Mouse (Mus musculus) megakaryocyte, embryonic 14.5 days (primary cell): ENCODE data around the gene Upf2.

Experiments used
- FLI1 ChIP-seq: IDR thresholded peaks from 2 replicates; pipeline ENCODE4 v1.6.1; 2012; ENCODE audit warnings: low read length, inconsistent platforms, mixed read lengths
- GATA1 ChIP-seq: IDR thresholded peaks from 3 replicates; pipeline ENCODE4 v1.6.1; 2012; ENCODE audit warnings: mixed read lengths, low read length, inconsistent platforms, borderline replicate concordance

DNA sequence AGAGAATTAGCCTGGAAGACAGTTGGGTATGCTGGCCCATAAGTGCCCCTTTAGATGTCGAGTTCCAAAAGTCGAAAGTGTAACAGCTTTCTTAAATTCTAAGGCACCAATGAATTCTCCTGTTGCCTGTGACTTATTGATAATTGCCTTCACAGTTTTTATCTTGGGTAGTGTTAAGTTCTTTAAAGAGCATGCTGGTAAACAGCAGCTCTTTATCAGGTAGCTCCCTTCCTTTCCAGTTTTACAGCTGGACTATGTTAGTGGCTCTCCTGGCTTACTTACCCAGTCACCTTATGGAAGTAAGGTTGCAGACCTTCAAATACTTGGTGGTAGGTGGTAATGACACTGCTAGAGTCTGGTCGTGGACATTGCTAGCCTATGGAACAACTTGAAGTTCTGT lies 52.7 kb downstream of the Upf2 start:
- no peak for TF ChIP-seq GATA1
- TF ChIP-seq FLI1: no peak
